Mouse (Mus musculus): ENCODE measurements around the gene Il4i1. TPM values are rescaled to one million over a fixed set of nuclear protein-coding genes. Genes with fewer than 3 reads are reported as not detected.

Il4i1 gene
- polyA plus RNA-seq, 1 experiment from 2014 or later = 0.78 TPM

- no peaks in the 10 kb centered on the region for H3K9me3 ChIP-seq
- 0 out of 2 replicates have a peak overlapping the region, but pooled peaks have one; percentile 85 for H3K4me2 ChIP-seq (replicated peaks)
- no peak for ATAC-seq
- WGBS = 90% methylated on average over 12 of the region's 12 CpGs
- no peaks in the 10 kb centered on the region for H3K27me3 ChIP-seq (replicated peaks)
- H3K4me1 ChIP-seq (replicated peaks) = peaks cover 56% of the 10 kb centered on the region
- peaks cover 13% of the 10 kb centered on the region for H3K36me3 ChIP-seq
- no peak overlapping the region; the same call in 1 of the 2 replicates for H3K4me3 ChIP-seq (replicated peaks)
- 0 out of 2 replicates have a peak overlapping the region, but pooled peaks have one; percentile 76 for H3K9ac ChIP-seq
- H3K27ac ChIP-seq = no peak overlapping the region
These were observed 35.5 kb downstream of the Il4i1 start for GRCm38 (mm10) chr7:44851625-44852234.

DNA sequence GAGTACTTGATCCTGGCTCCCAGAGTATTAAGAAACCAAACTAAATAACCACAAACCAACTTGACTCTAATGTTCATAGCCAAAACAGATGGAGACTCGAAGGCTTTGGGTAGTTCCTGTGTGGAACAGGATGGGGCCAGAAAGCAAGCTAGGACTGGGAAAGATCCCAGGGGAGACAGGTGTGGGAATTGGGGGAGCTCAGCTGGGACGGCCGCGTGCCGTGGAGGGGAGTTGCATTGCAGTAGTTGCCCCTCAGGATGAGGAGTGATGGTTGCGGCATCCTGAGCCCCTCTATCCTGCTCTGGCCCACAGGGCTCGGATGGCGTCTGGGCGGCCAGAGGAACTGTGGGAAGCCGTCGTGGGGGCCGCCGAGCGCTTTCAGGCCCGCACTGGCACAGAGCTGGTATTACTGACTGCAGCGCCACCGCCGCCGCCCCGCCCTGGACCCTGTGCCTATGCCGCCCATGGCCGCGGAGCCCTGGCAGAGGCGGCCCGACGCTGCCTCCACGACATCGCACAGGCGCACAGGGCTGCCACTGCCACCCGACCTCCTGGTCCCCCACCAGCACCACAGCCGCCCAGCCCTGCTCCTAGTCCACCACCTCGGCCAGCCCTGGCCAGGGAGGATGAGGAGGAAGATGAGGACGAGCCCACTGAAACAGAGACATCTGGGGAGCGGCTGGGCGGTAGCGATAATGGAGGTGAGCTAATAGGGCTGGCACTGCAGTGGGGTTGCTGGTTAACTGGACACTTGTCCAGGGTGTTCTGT is 36.3 kb downstream of the Il4i1 start:
- Histone ChIP-seq H3K4me2 (replicated peaks) (0 out of 2 replicates have a peak overlapping the region, but pooled peaks have one; percentile 88), H3K36me3 (peaks cover 13% of the 10 kb centered on the region), H3K9ac (no peak overlapping the region), H3K4me3 (replicated peaks) (no peak overlapping the region), H3K27me3 (replicated peaks) (no peaks in the 10 kb centered on the region), H3K4me1 (replicated peaks) (peaks cover 57% of the 10 kb centered on the region), H3K27ac (no peak overlapping the region), H3K9me3 (no peaks in the 10 kb centered on the region)
- 89% methylated on average over 36 of the region's 36 CpGs for WGBS
- no peak for ATAC-seq

- 91% methylated on average over 2 of the region's 2 CpGs for WGBS
- peaks cover 13% of the 10 kb centered on the region for H3K36me3 ChIP-seq
- H3K9ac ChIP-seq = peak overlapping the region; percentile 71; the same call in 1 of the 2 replicates
- H3K4me2 ChIP-seq (replicated peaks) = peak overlapping the region; percentile 88
- no peaks in the 10 kb centered on the region for H3K27me3 ChIP-seq (replicated peaks)
- H3K9me3 ChIP-seq = no peaks in the 10 kb centered on the region
- no peak for ATAC-seq
- peaks cover 57% of the 10 kb centered on the region for H3K4me1 ChIP-seq (replicated peaks)
- no peak overlapping the region for H3K27ac ChIP-seq
- H3K4me3 ChIP-seq (replicated peaks) = no peak overlapping the region
These were observed 36.9 kb downstream of the Il4i1 start for GRCm38 (mm10) chr7:44853065-44853464.

DNA sequence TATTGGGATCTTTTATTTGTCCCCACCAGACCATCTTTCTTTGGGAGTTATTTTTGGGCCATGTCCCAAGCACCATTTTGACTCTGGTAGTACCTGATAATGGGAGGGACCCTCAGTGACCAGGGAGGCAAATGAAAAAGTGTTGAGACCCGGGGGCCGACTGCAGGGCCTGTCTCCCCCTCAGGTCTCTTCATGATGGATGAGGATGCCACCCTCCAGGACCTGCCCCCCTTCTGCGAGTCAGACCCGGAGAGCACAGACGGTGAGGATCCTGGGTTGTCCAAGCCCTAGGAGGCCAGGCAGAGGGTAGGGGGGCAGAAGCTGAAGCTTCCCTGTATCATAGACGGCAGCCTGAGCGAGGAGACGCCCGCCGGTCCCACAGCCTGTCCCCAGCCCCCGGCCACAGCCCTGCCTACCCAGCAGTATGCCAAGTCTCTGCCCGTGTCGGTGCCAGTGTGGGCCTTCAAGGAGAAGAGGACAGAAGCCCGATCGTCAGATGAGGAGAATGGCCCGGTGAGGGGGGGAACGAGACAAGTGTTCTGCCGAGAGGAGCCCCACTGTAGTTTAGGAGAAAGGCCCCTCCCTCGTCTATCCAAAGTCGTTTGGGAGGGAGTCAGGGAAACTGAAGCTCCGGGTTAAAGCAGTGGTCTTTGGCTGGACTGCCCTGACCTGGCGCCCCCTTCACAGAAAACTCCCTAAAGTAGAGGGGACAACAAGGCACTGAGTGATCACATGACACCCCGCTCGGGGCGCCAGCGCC is 37.6 kb downstream of the Il4i1 start:
- WGBS = 30% methylated on average over 26 of the region's 26 CpGs
- peak overlapping the region; percentile 49 for H3K4me3 ChIP-seq (replicated peaks)
- peak overlapping the region; percentile 88 for H3K4me2 ChIP-seq (replicated peaks)
- no peaks in the 10 kb centered on the region for H3K9me3 ChIP-seq
- H3K4me1 ChIP-seq (replicated peaks) = peaks cover 62% of the 10 kb centered on the region
- H3K9ac ChIP-seq = peak overlapping the region; percentile 71
- peaks cover 13% of the 10 kb centered on the region for H3K36me3 ChIP-seq
- no peaks in the 10 kb centered on the region for H3K27me3 ChIP-seq (replicated peaks)
- peak overlapping the region; percentile 98 for H3K27ac ChIP-seq
- no peak for ATAC-seq

DNA sequence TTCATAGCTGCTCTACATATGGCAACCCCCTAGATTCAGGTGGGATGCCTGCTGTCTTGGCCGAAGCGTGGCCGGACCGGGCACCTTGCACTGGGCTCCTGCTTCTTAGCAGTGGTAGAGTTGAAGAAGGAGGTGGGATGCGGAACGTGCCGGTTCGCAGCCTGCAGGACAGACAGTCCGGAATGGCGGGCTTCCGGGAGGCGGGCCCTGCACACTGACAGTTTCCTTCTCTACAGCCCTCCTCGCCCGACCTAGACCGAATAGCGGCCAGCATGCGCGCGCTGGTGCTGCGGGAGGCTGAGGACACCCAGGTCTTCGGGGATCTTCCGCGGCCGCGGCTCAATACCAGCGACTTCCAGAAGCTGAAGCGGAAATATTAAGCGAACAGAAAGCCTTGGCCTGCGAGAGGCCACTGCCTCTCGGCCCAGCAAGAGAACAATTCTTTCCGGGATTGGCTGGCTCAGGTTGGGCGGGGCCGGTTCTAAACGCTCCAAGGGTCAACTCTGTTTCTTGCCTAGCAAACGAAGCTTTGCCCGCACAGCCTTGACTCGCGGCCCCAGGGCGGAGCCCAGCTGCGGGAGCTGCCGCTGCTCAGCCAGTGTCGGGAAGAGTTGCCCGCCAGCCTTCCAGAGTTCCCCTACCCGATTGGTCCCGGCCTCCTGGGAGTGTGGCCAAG is 38.3 kb downstream of the Il4i1 start:
- Histone ChIP-seq H3K9me3 (no peaks in the 10 kb centered on the region), H3K27me3 (replicated peaks) (no peaks in the 10 kb centered on the region), H3K36me3 (peaks cover 13% of the 10 kb centered on the region), H3K4me1 (replicated peaks) (peaks cover 62% of the 10 kb centered on the region), H3K4me3 (replicated peaks) (peak overlapping the region; percentile 49), H3K27ac (peak overlapping the region; percentile 98), H3K4me2 (replicated peaks) (peak overlapping the region; percentile 88), H3K9ac (peak overlapping the region; percentile 71)
- ATAC-seq = peak; percentile 80
- WGBS = 1% methylated on average over 45 of the region's 45 CpGs

- peak; percentile 9 for ATAC-seq
- peak overlapping the region; percentile 98 for H3K27ac ChIP-seq
- peaks cover 62% of the 10 kb centered on the region for H3K4me1 ChIP-seq (replicated peaks)
- H3K27me3 ChIP-seq (replicated peaks) = no peaks in the 10 kb centered on the region
- H3K4me3 ChIP-seq (replicated peaks) = peak overlapping the region; percentile 49
- H3K9ac ChIP-seq = peak overlapping the region; percentile 71
- no peaks in the 10 kb centered on the region for H3K9me3 ChIP-seq
- H3K4me2 ChIP-seq (replicated peaks) = peak overlapping the region; percentile 88
- H3K36me3 ChIP-seq = peaks cover 13% of the 10 kb centered on the region
- 37% methylated on average over 10 of the region's 10 CpGs for WGBS
These were observed 38.8 kb downstream of the Il4i1 start for GRCm38 (mm10) chr7:44855036-44855435.

GRCm38 (mm10) chr7:44856265-44856916 is 40.2 kb downstream of the Il4i1 start:
- no peaks in the 10 kb centered on the region for H3K27me3 ChIP-seq (replicated peaks)
- peaks cover 15% of the 10 kb centered on the region for H3K36me3 ChIP-seq
- whole genome bisulfite sequencing = 62% methylated on average over 9 of the region's 9 CpGs
- ATAC-seq = no peak
- H3K9ac ChIP-seq = peak overlapping the region; percentile 71; the same call in 1 of the 2 replicates
- H3K4me3 ChIP-seq (replicated peaks) = peak overlapping the region; percentile 61
- peak overlapping the region; percentile 91 for H3K27ac ChIP-seq
- H3K4me2 ChIP-seq (replicated peaks) = peak overlapping the region; percentile 82
- H3K9me3 ChIP-seq = no peaks in the 10 kb centered on the region
- peaks cover 64% of the 10 kb centered on the region for H3K4me1 ChIP-seq (replicated peaks)

GRCm38 (mm10) chr7:44857042-44857552 is 40.9 kb downstream of the Il4i1 start, which contains the start of gene Pnkp:
Pnkp (plus strand) TSS chr7:44857139.
- H3K4me1 ChIP-seq (replicated peaks) = peaks cover 63% of the 10 kb centered on the region
- H3K4me2 ChIP-seq (replicated peaks) = peak within 1 kb of the TSS; percentile 82
- peak; percentile 57 for ATAC-seq
- peak within 1 kb of the TSS; percentile 91 for H3K27ac ChIP-seq
- peaks cover 17% of the 10 kb centered on the region for H3K36me3 ChIP-seq
- no peaks in the 10 kb centered on the region for H3K9me3 ChIP-seq
- peak within 1 kb of the TSS; percentile 71 for H3K9ac ChIP-seq
- H3K27me3 ChIP-seq (replicated peaks) = no peaks in the 10 kb centered on the region
- WGBS = under 1% methylated on average over 32 of the region's 32 CpGs
- peak within 1 kb of the TSS; percentile 61 for H3K4me3 ChIP-seq (replicated peaks)

DNA sequence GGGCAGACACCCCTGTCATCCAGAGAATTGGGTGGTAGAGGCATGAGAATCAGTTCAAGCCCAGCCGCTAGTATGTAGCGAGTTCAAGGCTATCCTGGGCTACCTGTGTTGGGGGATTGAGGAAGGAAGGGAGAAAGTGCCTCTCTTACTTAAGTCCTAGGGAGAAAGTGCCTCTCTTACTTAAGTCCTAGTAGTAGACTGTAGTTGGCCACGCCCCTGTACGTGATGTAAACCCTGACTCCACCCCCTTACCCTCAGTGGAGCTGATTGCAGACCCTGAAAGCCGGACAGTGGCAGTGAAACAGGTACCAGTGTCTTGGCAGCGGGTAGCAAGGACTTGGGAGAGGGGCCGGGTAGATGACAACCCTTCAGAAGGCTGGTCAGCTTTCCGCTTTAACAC is 41.7 kb downstream of the Il4i1 start:
- Histone ChIP-seq H3K9ac (peak overlapping the region; percentile 71; the same call in 1 of the 2 replicates), H3K27me3 (replicated peaks) (no peaks in the 10 kb centered on the region), H3K4me2 (replicated peaks) (peak overlapping the region; percentile 82), H3K36me3 (peaks cover 19% of the 10 kb centered on the region), H3K4me3 (replicated peaks) (peak overlapping the region; percentile 61), H3K9me3 (no peaks in the 10 kb centered on the region), H3K27ac (peak overlapping the region; percentile 22; the same call in 1 of the 2 replicates), H3K4me1 (replicated peaks) (peaks cover 57% of the 10 kb centered on the region)
- 27% methylated on average over 8 of the region's 8 CpGs for WGBS
- no peak for ATAC-seq

GRCm38 (mm10) chr7:44859896-44860295 is 43.7 kb downstream of the Il4i1 start:
- H3K9me3 ChIP-seq = no peaks in the 10 kb centered on the region
- no peak overlapping the region for H3K4me3 ChIP-seq (replicated peaks)
- no peaks in the 10 kb centered on the region for H3K27me3 ChIP-seq (replicated peaks)
- H3K9ac ChIP-seq = no peak overlapping the region
- peaks cover 34% of the 10 kb centered on the region for H3K36me3 ChIP-seq
- H3K4me2 ChIP-seq (replicated peaks) = no peak overlapping the region
- ATAC-seq = no peak
- H3K27ac ChIP-seq = 0 out of 2 replicates have a peak overlapping the region, but pooled peaks have one; percentile 22
- 92% methylated on average over 11 of the region's 11 CpGs for WGBS
- H3K4me1 ChIP-seq (replicated peaks) = peaks cover 46% of the 10 kb centered on the region

Measured in intestine, embryonic 15.5 days (tissue).